Mouse (Mus musculus): ENCODE measurements around the gene Pgls. TPM values are rescaled to one million over a fixed set of nuclear protein-coding genes. Genes with fewer than 3 reads are reported as not detected.

Pgls gene
- total and polyA plus RNA-seq, 3 experiments = 39.7 to 360 (median 87.2) TPM

DNA sequence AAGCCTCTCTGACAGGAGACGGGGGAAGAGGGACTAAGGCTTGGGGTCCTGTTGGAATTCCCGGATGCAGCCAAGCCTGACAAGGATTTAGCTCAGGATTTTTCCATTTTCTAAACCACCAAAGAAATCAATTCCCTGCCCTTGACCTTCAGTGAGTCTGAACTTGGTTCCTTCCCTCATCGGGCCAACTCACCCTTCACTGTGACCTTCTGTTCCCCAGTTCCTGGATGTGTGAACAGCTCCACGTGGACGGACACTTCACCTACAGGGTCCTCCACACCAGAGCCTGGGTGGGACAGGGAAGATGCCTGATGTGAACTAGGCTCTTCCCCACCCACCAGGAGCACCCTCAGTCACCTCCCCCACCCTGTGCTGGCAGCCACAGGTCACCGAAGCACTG lies 38.8 kb downstream of the Pgls start:
- Histone ChIP-seq H3K36me3 (replicated peaks) (peaks cover 30% of the 10 kb centered on the region), H3K4me1 (ENCODE audit: insufficient read depth, low read depth, low read length) (peaks cover 54% of the 10 kb centered on the region), H3K4me3 (ENCODE audit: low read depth, low read length) (no peak overlapping the region), H3K27me3 (ENCODE audit: insufficient read depth, low read length) (peaks cover 52% of the 10 kb centered on the region), H3K9me3 (replicated peaks) (peaks cover 13% of the 10 kb centered on the region)
- DNase-seq (ENCODE audit: low spot score) (no peak), ATAC-seq (ENCODE audit: extremely low read depth, insufficient number of reproducible peaks, low FRiP score, poor library complexity, severe bottlenecking) (no peak)
- TF ChIP-seq GATA2 (IDR thresholded peaks at IDR 0.05; ENCODE audit: borderline replicate concordance, low read depth, low read length) = no peak
- TF ChIP-seq CTCF (IDR thresholded peaks at IDR 0.05; ENCODE audit: low read depth, low read length) = no peak
- no peak for TF ChIP-seq POLR2AphosphoS5 (IDR thresholded peaks at IDR 0.05; ENCODE audit: insufficient replicate concordance, low read depth, low read length)
- TF ChIP-seq TAL1 (conservative IDR thresholded peaks at IDR 0.05; ENCODE audit: low read depth, low read length) = no peak
- TF ChIP-seq GATA1 (IDR thresholded peaks at IDR 0.05; ENCODE audit: borderline replicate concordance, low read length) = no peak

DNA sequence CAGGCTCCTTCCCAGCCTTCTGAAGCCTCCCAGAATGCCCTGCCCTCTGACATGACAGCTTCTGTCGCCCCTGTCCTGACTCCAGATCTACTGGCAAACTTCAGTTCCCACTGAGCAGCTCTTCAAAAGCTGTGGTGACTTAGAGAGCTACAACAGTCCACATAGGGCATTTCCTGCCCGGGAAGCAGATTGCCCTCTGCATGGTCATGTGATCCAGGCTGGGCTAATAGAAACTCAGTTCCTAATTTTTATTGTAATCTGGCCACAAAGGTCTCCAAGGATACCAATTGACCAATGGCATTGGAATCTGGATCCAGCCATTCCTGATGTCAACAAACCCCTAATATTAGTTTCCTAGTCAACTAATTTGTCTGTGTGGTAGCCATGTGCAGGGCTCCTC lies 39.9 kb downstream of the Pgls start:
- TF ChIP-seq CTCF (IDR thresholded peaks at IDR 0.05; ENCODE audit: low read depth, low read length) = no peak
- no peak for TF ChIP-seq GATA2 (IDR thresholded peaks at IDR 0.05; ENCODE audit: borderline replicate concordance, low read depth, low read length)
- TF ChIP-seq POLR2AphosphoS5 (IDR thresholded peaks at IDR 0.05; ENCODE audit: insufficient replicate concordance, low read depth, low read length) = no peak
- TF ChIP-seq TAL1 (conservative IDR thresholded peaks at IDR 0.05; ENCODE audit: low read depth, low read length) = no peak
- no peak for TF ChIP-seq GATA1 (IDR thresholded peaks at IDR 0.05; ENCODE audit: borderline replicate concordance, low read length)
- ATAC-seq (ENCODE audit: extremely low read depth, insufficient number of reproducible peaks, low FRiP score, poor library complexity, severe bottlenecking) (no peak), DNase-seq (ENCODE audit: low spot score) (no peak)
- H3K4me3 ChIP-seq (ENCODE audit: low read depth, low read length) = no peak overlapping the region
- H3K36me3 ChIP-seq (replicated peaks) = peaks cover 20% of the 10 kb centered on the region
- H3K9me3 ChIP-seq (replicated peaks) = peaks cover 13% of the 10 kb centered on the region
- peaks cover 63% of the 10 kb centered on the region for H3K27me3 ChIP-seq (ENCODE audit: insufficient read depth, low read length)
- peaks cover 54% of the 10 kb centered on the region for H3K4me1 ChIP-seq (ENCODE audit: insufficient read depth, low read depth, low read length)

DNA sequence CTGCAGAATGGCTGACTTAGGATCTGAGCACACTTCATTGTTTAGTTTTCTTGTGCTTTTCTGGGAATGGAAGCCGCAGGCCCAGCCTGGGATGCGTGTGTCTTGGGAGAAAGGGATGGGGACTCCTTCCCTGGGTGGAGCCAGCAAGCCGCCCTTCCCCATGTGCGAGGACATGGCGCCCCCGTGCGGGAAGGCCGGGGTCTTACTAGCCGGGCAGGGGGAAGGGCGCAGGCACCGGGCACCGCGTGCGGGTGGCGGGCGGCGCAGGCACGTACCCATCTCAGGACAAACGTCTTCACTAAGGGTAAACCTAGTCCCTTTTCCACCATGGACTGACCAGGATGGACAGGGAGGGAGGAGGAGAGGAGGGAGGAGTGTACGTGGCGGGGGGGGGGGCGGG lies 41.2 kb downstream of the Pgls start:
- no peak for ATAC-seq (ENCODE audit: extremely low read depth, insufficient number of reproducible peaks, low FRiP score, poor library complexity, severe bottlenecking)

DNA sequence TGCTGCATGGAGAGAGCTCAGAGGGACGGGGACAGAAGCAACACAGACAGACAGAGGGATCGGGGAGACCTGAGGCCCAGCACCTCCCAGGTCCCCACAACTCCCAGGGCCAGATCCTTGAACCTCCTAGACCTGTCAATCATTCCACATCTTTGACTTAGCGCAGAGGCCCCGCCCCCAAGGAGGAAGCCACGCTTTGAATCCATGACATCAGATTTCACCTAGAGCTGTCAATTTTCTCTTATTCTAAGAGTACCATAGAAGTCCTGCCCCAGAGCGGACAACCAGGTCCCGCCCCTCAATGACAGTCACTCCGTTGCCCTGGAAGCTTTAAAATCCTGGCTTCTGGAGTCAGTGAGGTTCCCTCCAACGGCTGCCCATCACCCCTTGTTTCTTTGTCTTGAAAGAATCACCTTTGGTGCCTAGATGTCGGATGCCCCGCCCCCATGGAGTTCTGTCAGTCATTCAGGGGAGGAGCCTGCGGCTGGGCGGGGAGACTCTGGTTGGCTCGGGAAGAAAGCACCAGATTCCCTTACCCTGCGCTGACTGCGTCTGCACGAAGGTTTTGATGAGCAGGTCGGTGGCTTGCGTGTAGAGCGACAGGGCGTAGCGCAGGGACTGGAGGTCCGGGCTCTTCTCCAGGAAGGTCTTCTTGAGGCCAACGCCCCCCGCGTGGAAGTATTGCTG lies 42.1 kb downstream of the Pgls start:
- peaks cover 73% of the 10 kb centered on the region for H3K27me3 ChIP-seq (ENCODE audit: insufficient read depth, low read length)

More for the DNA sequence above, 41.2 kb downstream of the Pgls start:
- H3K9me3 ChIP-seq (replicated peaks) = peaks cover 13% of the 10 kb centered on the region
- DNase-seq (ENCODE audit: low spot score) = peak; percentile 50
- H3K36me3 ChIP-seq (replicated peaks) = peaks cover 10% of the 10 kb centered on the region
- peaks cover 71% of the 10 kb centered on the region for H3K27me3 ChIP-seq (ENCODE audit: insufficient read depth, low read length)
- TF ChIP-seq TAL1 (conservative IDR thresholded peaks at IDR 0.05; ENCODE audit: low read depth, low read length) = no peak
- no peak for TF ChIP-seq POLR2AphosphoS5 (IDR thresholded peaks at IDR 0.05; ENCODE audit: insufficient replicate concordance, low read depth, low read length)
- TF ChIP-seq GATA2 (IDR thresholded peaks at IDR 0.05; ENCODE audit: borderline replicate concordance, low read depth, low read length) = no peak
- TF ChIP-seq GATA1 (IDR thresholded peaks at IDR 0.05; ENCODE audit: borderline replicate concordance, low read length) = no peak
- TF ChIP-seq CTCF (IDR thresholded peaks at IDR 0.05; ENCODE audit: low read depth, low read length) = no peak
- peaks cover 46% of the 10 kb centered on the region for H3K4me1 ChIP-seq (ENCODE audit: insufficient read depth, low read depth, low read length)
- no peak overlapping the region for H3K4me3 ChIP-seq (ENCODE audit: low read depth, low read length)

DNA sequence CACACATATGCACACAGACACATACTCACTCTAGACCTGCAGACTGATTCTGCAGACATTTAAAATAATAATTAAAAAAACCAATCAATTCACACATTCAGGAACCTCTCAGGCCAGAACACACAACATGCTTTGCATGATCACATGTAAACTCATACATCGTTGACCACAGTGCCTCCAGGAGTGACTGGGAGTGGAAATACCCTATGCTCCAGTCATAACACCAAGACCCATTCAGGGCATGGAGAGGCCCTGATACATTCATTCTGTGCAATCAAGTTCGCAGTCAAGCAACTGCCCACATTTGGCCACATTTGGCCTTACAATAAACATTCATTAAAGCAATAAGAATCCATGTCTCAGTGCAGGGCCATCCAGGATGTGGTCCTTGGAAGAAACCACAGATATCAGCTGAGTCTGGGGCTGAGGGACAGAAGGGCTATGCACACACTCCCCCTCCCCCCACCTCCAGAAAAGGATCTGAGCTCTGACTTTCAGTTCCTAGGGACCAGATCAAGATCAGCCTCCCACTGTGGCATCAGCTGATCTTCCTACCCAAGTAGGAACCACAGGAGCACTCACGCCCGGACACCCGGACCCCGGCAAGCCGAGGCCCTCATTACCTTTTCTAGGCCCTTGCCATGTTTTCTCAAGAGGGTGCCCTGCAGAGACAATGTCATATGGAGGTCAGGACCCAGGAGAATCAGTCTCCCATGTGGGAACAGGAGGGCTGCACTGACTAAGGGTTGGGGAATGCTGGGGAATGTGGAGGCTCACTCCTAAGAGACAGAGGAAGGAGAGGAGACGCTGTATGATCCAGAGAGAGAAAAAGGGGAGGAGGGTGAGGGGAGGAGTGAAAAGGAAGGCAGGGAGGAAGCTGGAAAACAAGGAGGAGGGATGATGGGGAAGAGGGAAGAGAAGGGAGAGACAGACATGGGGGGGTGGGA lies 45.4 kb downstream of the Pgls start:
- DNase-seq (ENCODE audit: low spot score) = no peak
- Histone ChIP-seq H3K4me3 (ENCODE audit: low read depth, low read length) (no peak overlapping the region), H3K36me3 (replicated peaks) (no peaks in the 10 kb centered on the region), H3K9me3 (replicated peaks) (no peaks in the 10 kb centered on the region), H3K4me1 (ENCODE audit: insufficient read depth, low read depth, low read length) (peaks cover 40% of the 10 kb centered on the region), H3K27me3 (ENCODE audit: insufficient read depth, low read length) (peaks cover 69% of the 10 kb centered on the region)
- no peak for TF ChIP-seq TAL1 (conservative IDR thresholded peaks at IDR 0.05; ENCODE audit: low read depth, low read length)
- TF ChIP-seq GATA1 (IDR thresholded peaks at IDR 0.05; ENCODE audit: borderline replicate concordance, low read length) = no peak
- TF ChIP-seq GATA2 (IDR thresholded peaks at IDR 0.05; ENCODE audit: borderline replicate concordance, low read depth, low read length) = no peak
- no peak for TF ChIP-seq POLR2AphosphoS5 (IDR thresholded peaks at IDR 0.05; ENCODE audit: insufficient replicate concordance, low read depth, low read length)
- no peak for TF ChIP-seq CTCF (IDR thresholded peaks at IDR 0.05; ENCODE audit: low read depth, low read length)
- ATAC-seq (ENCODE audit: extremely low read depth, insufficient number of reproducible peaks, low FRiP score, poor library complexity, severe bottlenecking) = no peak

More for the DNA sequence above, 42.1 kb downstream of the Pgls start:
- H3K9me3 ChIP-seq (replicated peaks) = peaks cover 10% of the 10 kb centered on the region
- DNase-seq (ENCODE audit: low spot score) (no peak), ATAC-seq (ENCODE audit: extremely low read depth, insufficient number of reproducible peaks, low FRiP score, poor library complexity, severe bottlenecking) (no peak)
- peaks cover 47% of the 10 kb centered on the region for H3K4me1 ChIP-seq (ENCODE audit: insufficient read depth, low read depth, low read length)
- TF ChIP-seq TAL1 (conservative IDR thresholded peaks at IDR 0.05; ENCODE audit: low read depth, low read length) (no peak), POLR2AphosphoS5 (IDR thresholded peaks at IDR 0.05; ENCODE audit: insufficient replicate concordance, low read depth, low read length) (no peak), CTCF (IDR thresholded peaks at IDR 0.05; ENCODE audit: low read depth, low read length) (no peak)
- H3K36me3 ChIP-seq (replicated peaks) = peaks cover 7% of the 10 kb centered on the region
- H3K4me3 ChIP-seq (ENCODE audit: low read depth, low read length) = no peak overlapping the region

DNA sequence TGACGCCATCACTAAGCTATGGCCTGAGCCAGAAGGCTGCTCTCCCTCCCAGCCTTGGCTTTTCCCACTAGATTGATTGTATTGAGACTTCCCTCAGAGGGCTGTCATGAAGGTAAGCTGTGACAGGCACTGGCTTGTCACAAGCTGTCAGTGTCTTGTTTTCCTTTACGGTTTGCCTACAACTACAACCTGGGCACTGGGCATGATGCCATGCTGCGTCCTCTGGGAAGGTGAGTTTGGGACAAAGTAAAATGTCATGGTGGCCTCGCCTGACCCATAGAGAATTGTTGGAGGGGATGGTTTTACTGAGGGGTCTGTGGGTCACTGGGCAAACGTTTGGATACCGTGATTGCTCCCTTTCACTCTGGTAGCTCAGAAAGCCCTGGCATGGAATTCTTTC lies 46.3 kb downstream of the Pgls start:
- DNase-seq (ENCODE audit: low spot score) (no peak), ATAC-seq (ENCODE audit: extremely low read depth, insufficient number of reproducible peaks, low FRiP score, poor library complexity, severe bottlenecking) (no peak)
- H3K36me3 ChIP-seq (replicated peaks) = no peaks in the 10 kb centered on the region
- peaks cover 67% of the 10 kb centered on the region for H3K27me3 ChIP-seq (ENCODE audit: insufficient read depth, low read length)
- H3K4me1 ChIP-seq (ENCODE audit: insufficient read depth, low read depth, low read length) = peaks cover 35% of the 10 kb centered on the region
- H3K9me3 ChIP-seq (replicated peaks) = no peaks in the 10 kb centered on the region
- no peak overlapping the region for H3K4me3 ChIP-seq (ENCODE audit: low read depth, low read length)
- no peak for TF ChIP-seq TAL1 (conservative IDR thresholded peaks at IDR 0.05; ENCODE audit: low read depth, low read length)
- TF ChIP-seq POLR2AphosphoS5 (IDR thresholded peaks at IDR 0.05; ENCODE audit: insufficient replicate concordance, low read depth, low read length) = no peak
- TF ChIP-seq GATA1 (IDR thresholded peaks at IDR 0.05; ENCODE audit: borderline replicate concordance, low read length) = no peak
- TF ChIP-seq GATA2 (IDR thresholded peaks at IDR 0.05; ENCODE audit: borderline replicate concordance, low read depth, low read length) = no peak
- no peak for TF ChIP-seq CTCF (IDR thresholded peaks at IDR 0.05; ENCODE audit: low read depth, low read length)
